Mouse (Mus musculus): Measurements from ENCODE around the gene Prodh2.
A peak's percentile ranks its signal among the peaks of the same experiment; 100 is the strongest.

Gene Prodh2

GRCm38 (mm10) chr7:30550603-30551002 lies 57.2 kb downstream of the Prodh2 start:
- DNase-seq: no peak

GRCm38 (mm10) chr7:30551445-30552101 lies 58.2 kb downstream of the Prodh2 start:
- peak in 1 of 2 experiments; percentile 67 for DNase-seq

- peak; percentile 99 for DNase-seq
Observed at GRCm38 (mm10) chr7:30552102-30553020, 58.9 kb downstream of the Prodh2 start, which contains the start of the genes Hspb6 and Proser3. Gene Hspb6 (plus strand): TSS chr7:30552178. Gene Proser3 (minus strand): TSS chr7:30552299.

- peak; percentile 51 to 58 for DNase-seq
Observed at GRCm38 (mm10) chr7:30553021-30553589, 59.7 kb downstream of the Prodh2 start.

GRCm38 (mm10) chr7:30553810-30554584 lies 60.6 kb downstream of the Prodh2 start:
- DNase-seq: no peak

GRCm38 (mm10) chr7:30556894-30557536 lies 63.6 kb downstream of the Prodh2 start:
- peak in 1 of 2 experiments; percentile 54 for DNase-seq

GRCm38 (mm10) chr7:30557901-30558514 lies 64.6 kb downstream of the Prodh2 start:
- no peak for DNase-seq

GRCm38 (mm10) chr7:30558656-30559442 lies 65.4 kb downstream of the Prodh2 start:
- DNase-seq: no peak

GRCm38 (mm10) chr7:30559443-30559954 lies 66.1 kb downstream of the Prodh2 start, which contains the start of gene Lin37:
Gene Lin37 (minus strand): TSS chr7:30559838.
- DNase-seq: peak; percentile 98 to 100

- no peak for DNase-seq
Observed at GRCm38 (mm10) chr7:30560296-30560695, 66.9 kb downstream of the Prodh2 start.

GRCm38 (mm10) chr7:30562526-30563116 lies 69.2 kb downstream of the Prodh2 start:
- peak in 1 of 2 experiments; percentile 19 for DNase-seq
